Mouse (Mus musculus) hindbrain, postnatal 0 days (tissue): Measurements from ENCODE around the gene Fgfr2. TPM values are rescaled to one million over a fixed set of nuclear protein-coding genes. Genes with fewer than 3 reads are reported as not detected.

Experiments
- ATAC-seq: fragments of 200-750 bp; cut with Nextera tagmentation; 2 replicates; pipeline ENCODE4 v1.8.0; 2017; ENCODE audit warnings: mild to moderate bottlenecking, moderate TSS enrichment, moderate library complexity
- DNase-seq: peaks from one replicate; pipeline ENCODE4 v3.0.0-alpha.2; 2015; ENCODE audit warnings: low spot score
- H3K27ac ChIP-seq: fragments of 300-500 bp; sonication (generic); 2 replicates; pipeline ENCODE4 v1.5.1; 2014; ENCODE audit warnings: mild to moderate bottlenecking
- H3K27me3 ChIP-seq: fragments of 300-500 bp; sonication (generic); 2 replicates; pipeline ENCODE4 v1.6.1; 2014; ENCODE audit warnings: low read length, mixed read lengths; ENCODE audit not compliant: insufficient read depth
- H3K36me3 ChIP-seq: fragments of 300-500 bp; sonication (generic); 2 replicates; pipeline ENCODE4 v1.6.1; 2014; ENCODE audit warnings: low read length, mixed read lengths; ENCODE audit not compliant: insufficient read depth
- H3K4me1 ChIP-seq: fragments of 300-500 bp; sonication (generic); 2 replicates; pipeline ENCODE4 v1.6.1; 2014; ENCODE audit warnings: antibody characterized with exemption, low read length, mixed read lengths; ENCODE audit not compliant: insufficient read depth
- H3K4me2 ChIP-seq: fragments of 300-500 bp; sonication (generic); 2 replicates; pipeline ENCODE4 v1.6.1; 2014; ENCODE audit warnings: low read depth, mild to moderate bottlenecking, low read length, moderate library complexity, mixed read lengths
- H3K4me3 ChIP-seq: fragments of 300-500 bp; sonication (generic); 2 replicates; pipeline ENCODE4 v1.5.1; 2014; ENCODE audit warnings: low read length
- H3K9ac ChIP-seq: fragments of 300-500 bp; sonication (generic); replicated peaks from 2 replicates; pipeline ENCODE4 v1.6.1; 2014; ENCODE audit warnings: mild to moderate bottlenecking, low read length, moderate library complexity, mixed read lengths
- H3K9me3 ChIP-seq: fragments of 300-500 bp; sonication (generic); 2 replicates; pipeline ENCODE4 v1.6.1; 2016; ENCODE audit warnings: low read length, mixed read lengths
- CTCF ChIP-seq: IDR thresholded peaks from 2 replicates; pipeline ENCODE4 v1.5.1; 2016; ENCODE audit warnings: antibody characterized with exemption, control low read depth, low read depth
- WGBS: fragments of 180-500 bp; shearing (Covaris S2); extraction: QIAGEN DNeasy Blood & Tissue Kit; methylation state at CpG from one replicate; pipeline ENCODE4 v1.1.7; 2014; 5-methylcytosine and 5-hydroxymethylcytosine counted together
- polyA plus RNA-seq: library from polyadenylated mRNA; unstranded; fragments of >200 nt; fragmentation: Nextera tagmentation; extraction: Ambion mirVana; gene quantifications from 2 replicates; pipeline ENCODE4 v1.2.1, GENCODE M21; 2015
- total RNA-seq: library from RNA; depleted of rRNA; stranded (reverse); fragments of >200 nt; gene quantifications from 2 replicates; pipeline ENCODE4 v1.2.3, GENCODE M21; 2014

Gene Fgfr2
- total and polyA plus RNA-seq, 2 experiments from 2014 or later, result 17.3 to 49.0 TPM

GRCm38 (mm10) chr7:130213156-130213555 lies 2910.0 kb downstream of the Fgfr2 start:
- H3K4me1 ChIP-seq, result peaks cover 18% of the 10 kb centered on the region; the same call in 1 of the 2 replicates
- H3K27ac ChIP-seq, result no peak overlapping the region
- H3K27me3 ChIP-seq, result no peaks in the 10 kb centered on the region
- WGBS, result 78% methylated on average over 5 of the region's 5 CpGs
- H3K4me3 ChIP-seq, result no peak overlapping the region
- DNase-seq (no peak), ATAC-seq (no peak)
- H3K4me2 ChIP-seq, result no peak overlapping the region
- no peak overlapping the region for H3K9ac ChIP-seq
- H3K36me3 ChIP-seq, result no peaks in the 10 kb centered on the region
- no peaks in the 10 kb centered on the region for H3K9me3 ChIP-seq
- no peak for TF ChIP-seq CTCF

GRCm38 (mm10) chr7:130211411-130211810 lies 2911.7 kb downstream of the Fgfr2 start:
- no peak for TF ChIP-seq CTCF
- Histone ChIP-seq H3K4me3 (no peak overlapping the region), H3K9me3 (no peaks in the 10 kb centered on the region), H3K9ac (no peak overlapping the region), H3K27ac (no peak overlapping the region), H3K36me3 (no peaks in the 10 kb centered on the region), H3K27me3 (no peaks in the 10 kb centered on the region), H3K4me1 (peaks cover 18% of the 10 kb centered on the region; the same call in 1 of the 2 replicates), H3K4me2 (no peak overlapping the region)
- ATAC-seq, result no peak
- WGBS, result 80% methylated on average over 5 of the region's 5 CpGs
- no peak for DNase-seq

GRCm38 (mm10) chr7:130208601-130209000 lies 2914.5 kb downstream of the Fgfr2 start:
- no peaks in the 10 kb centered on the region for H3K9me3 ChIP-seq
- H3K27me3 ChIP-seq, result no peaks in the 10 kb centered on the region
- DNase-seq, result no peak
- no peak for TF ChIP-seq CTCF
- H3K36me3 ChIP-seq, result no peaks in the 10 kb centered on the region
- no peak for ATAC-seq
- no peak overlapping the region for H3K4me2 ChIP-seq
- 39% methylated on average over 4 of the region's 4 CpGs for WGBS
- peaks cover 4% of the 10 kb centered on the region; the same call in 1 of the 2 replicates for H3K4me1 ChIP-seq
- H3K4me3 ChIP-seq, result no peak overlapping the region
- H3K27ac ChIP-seq, result no peak overlapping the region
- H3K9ac ChIP-seq, result no peak overlapping the region

- Histone ChIP-seq H3K4me3 (no peak overlapping the region), H3K9me3 (no peaks in the 10 kb centered on the region), H3K4me2 (no peak overlapping the region), H3K9ac (no peak overlapping the region), H3K27ac (no peak overlapping the region; the same call in 1 of the 2 replicates), H3K27me3 (no peaks in the 10 kb centered on the region), H3K36me3 (no peaks in the 10 kb centered on the region), H3K4me1 (peaks cover 4% of the 10 kb centered on the region; the same call in 1 of the 2 replicates)
- no peak for TF ChIP-seq CTCF
- DNase-seq, result no peak
- no peak for ATAC-seq
- WGBS, result 29% methylated on average over 6 of the region's 6 CpGs
These were observed 2917.0 kb downstream of the Fgfr2 start for GRCm38 (mm10) chr7:130206181-130206582.

- Histone ChIP-seq H3K4me1 (peaks cover 4% of the 10 kb centered on the region; the same call in 1 of the 2 replicates), H3K9me3 (no peaks in the 10 kb centered on the region), H3K27me3 (no peaks in the 10 kb centered on the region), H3K4me2 (no peak overlapping the region), H3K4me3 (no peak overlapping the region), H3K36me3 (no peaks in the 10 kb centered on the region), H3K9ac (no peak overlapping the region), H3K27ac (no peak overlapping the region)
- DNase-seq, result no peak
- no peak for ATAC-seq
- no peak for TF ChIP-seq CTCF
- WGBS, result 78% methylated on average over 7 of the region's 7 CpGs
These were observed 2918.0 kb downstream of the Fgfr2 start for GRCm38 (mm10) chr7:130205140-130205539.

GRCm38 (mm10) chr7:130201020-130201419 lies 2922.1 kb downstream of the Fgfr2 start:
- H3K9me3 ChIP-seq, result no peaks in the 10 kb centered on the region
- no peak for ATAC-seq
- H3K36me3 ChIP-seq, result no peaks in the 10 kb centered on the region
- H3K9ac ChIP-seq, result no peak overlapping the region
- WGBS, result 54% methylated on average over 8 of the region's 8 CpGs
- H3K4me1 ChIP-seq, result no peaks in the 10 kb centered on the region
- DNase-seq, result no peak
- no peak overlapping the region for H3K4me3 ChIP-seq
- TF ChIP-seq CTCF, result no peak
- no peak overlapping the region for H3K27ac ChIP-seq
- no peaks in the 10 kb centered on the region for H3K27me3 ChIP-seq
- no peak overlapping the region for H3K4me2 ChIP-seq

GRCm38 (mm10) chr7:130199951-130200350 lies 2923.2 kb downstream of the Fgfr2 start:
- ATAC-seq, result no peak
- 87% methylated on average over 9 of the region's 9 CpGs for WGBS
- no peaks in the 10 kb centered on the region for H3K9me3 ChIP-seq
- H3K27ac ChIP-seq, result no peak overlapping the region
- no peaks in the 10 kb centered on the region for H3K36me3 ChIP-seq
- no peaks in the 10 kb centered on the region for H3K27me3 ChIP-seq
- no peaks in the 10 kb centered on the region for H3K4me1 ChIP-seq
- no peak overlapping the region for H3K4me3 ChIP-seq
- no peak for TF ChIP-seq CTCF
- H3K4me2 ChIP-seq, result no peak overlapping the region
- no peak overlapping the region for H3K9ac ChIP-seq
- no peak for DNase-seq
